Mouse (Mus musculus) spleen, adult 12 weeks (tissue): Measurements from ENCODE around the gene Gm7945.
"Not testable (repeated sequence)": the region's sequence is repeated elsewhere in the genome, so short reads cannot be mapped to it uniquely, and the experiment has no call there.

Source experiments
- DNase-seq: peaks from one replicate; pipeline ENCODE4 v3.0.0; 2022; ENCODE audit warnings: low spot score

The Gm7945 gene

GRCm38 (mm10) chr14:41386279-41386678 is at the start of gene Gm7945:
Gene Gm7945 (minus strand): TSS chr14:41386379.
- not testable (repeated sequence) for DNase-seq

- DNase-seq, result not testable (repeated sequence)
Observed at GRCm38 (mm10) chr14:41425393-41426075, 39.4 kb upstream of the Gm7945 start.

GRCm38 (mm10) chr14:41424694-41425093 is 38.5 kb upstream of the Gm7945 start:
- DNase-seq, result not testable (repeated sequence)

GRCm38 (mm10) chr14:41408181-41408580 is 22.0 kb upstream of the Gm7945 start, which contains the start of gene Gm6482:
Gene Gm6482 (minus strand): TSS chr14:41408281.
- not testable (repeated sequence) for DNase-seq

GRCm38 (mm10) chr14:41348309-41348708 is 37.9 kb downstream of the Gm7945 start, which contains the start of gene Gm5798:
Gene Gm5798 (plus strand): TSS chr14:41348609.
- not testable (repeated sequence) for DNase-seq
